Mouse (Mus musculus): ENCODE results near the gene Spi1. TPM values are rescaled to one million over a fixed set of nuclear protein-coding genes. Genes with fewer than 3 reads are reported as not detected.

Spi1 gene
- 3.3 TPM for polyA plus RNA-seq (2014; fragmentation: Illumina TruSeq; extraction: RNeasy Lipid Tissue Mini Kit (QIAGEN cat#74804); ENCODE audit: low read depth, low replicate concordance)

GRCm38 (mm10) chr2:91081775-91082695 lies at the start of gene Spi1:
Spi1 (plus strand) TSS chr2:91082390.

GRCm38 (mm10) chr2:91035385-91035784 lies 46.8 kb upstream of the Spi1 start, which contains the start of gene Rapsn:
Rapsn (plus strand) TSS chr2:91035620.

DNA sequence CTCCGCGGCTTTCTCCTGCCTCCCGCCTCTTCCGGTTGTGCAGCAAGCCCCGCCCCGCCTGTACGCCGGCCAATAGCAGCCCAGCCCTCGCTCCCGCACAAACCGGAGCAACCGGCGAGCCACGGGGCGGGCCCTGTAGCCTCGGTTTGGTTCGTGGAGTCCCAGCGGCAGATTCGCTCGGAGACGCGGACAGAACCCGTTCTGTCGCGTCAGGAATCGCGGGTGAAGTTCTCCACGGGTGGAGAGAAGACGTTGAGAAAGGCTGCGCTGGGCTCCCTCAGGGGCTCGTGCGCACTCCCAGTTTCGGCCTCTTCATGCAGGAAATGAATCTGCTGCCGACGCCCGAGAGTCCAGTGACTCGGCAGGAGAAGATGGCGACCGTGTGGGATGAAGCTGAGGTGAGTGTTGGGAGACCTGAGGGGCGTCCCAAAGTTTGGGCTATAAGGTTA lies 28.2 kb upstream of the Spi1 start, which contains the start of gene Psmc3:
Gene Psmc3, plus strand, starts transcription at position 76 of the 449 bp plus-strand sequence.

DNA sequence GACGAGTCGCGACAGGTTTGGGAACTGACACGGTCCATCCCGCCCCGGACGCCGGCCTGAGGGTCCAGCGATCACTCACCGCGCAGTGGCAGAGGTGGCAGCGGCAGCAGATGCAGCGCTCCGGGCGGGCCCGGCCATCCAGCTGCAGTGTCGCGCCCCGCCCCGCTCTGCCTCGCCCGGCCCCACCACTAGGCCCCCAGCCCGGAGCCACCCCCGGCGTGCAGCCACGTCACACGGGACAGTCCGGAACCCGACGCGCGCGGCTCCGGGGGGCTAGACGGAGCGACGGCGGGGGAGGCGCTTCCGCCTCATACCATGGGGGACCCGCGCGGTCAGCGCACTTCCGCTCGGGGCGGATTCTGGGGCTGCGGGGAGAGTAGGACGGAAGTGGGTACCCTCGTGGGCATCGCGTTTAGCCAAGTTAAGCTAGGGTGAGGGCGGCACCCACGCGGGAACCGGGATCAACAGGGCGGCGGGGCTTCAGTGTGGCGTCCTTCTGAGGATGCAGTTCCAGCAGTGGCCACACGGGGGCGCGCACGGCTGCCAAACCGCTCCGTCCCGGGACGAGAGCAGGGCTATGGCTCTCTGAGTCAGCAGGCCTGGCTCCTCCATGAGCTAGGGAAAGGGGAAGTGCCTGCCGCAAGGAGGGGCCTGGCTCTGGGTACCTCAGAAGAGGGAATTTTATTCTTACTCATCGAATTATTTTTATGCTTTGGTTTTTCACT lies 12.0 kb upstream of the Spi1 start, which contains the start of gene Slc39a13:
Gene Slc39a13, minus strand, starts transcription at position 342 of the 725 bp plus-strand sequence.

GRCm38 (mm10) chr2:91117585-91118275 lies 35.5 kb downstream of the Spi1 start, which contains the start of gene Mybpc3:
Mybpc3 (plus strand) TSS chr2:91118144.

Other genes starting within 250 kb of the Spi1 start
- 537 TPM for gene Mtch2, start 235.2 kb upstream of the Spi1 start, polyA plus RNA-seq (2014; fragmentation: Illumina TruSeq; extraction: RNeasy Lipid Tissue Mini Kit (QIAGEN cat#74804); ENCODE audit: low read depth, low replicate concordance)
- gene C1qtnf4, start 196.5 kb upstream of the Spi1 start, polyA plus RNA-seq (2014; fragmentation: Illumina TruSeq; extraction: RNeasy Lipid Tissue Mini Kit (QIAGEN cat#74804); ENCODE audit: low read depth, low replicate concordance): not detected
- 7.8 TPM for gene Kbtbd4, start 177.7 kb upstream of the Spi1 start, polyA plus RNA-seq (2014; fragmentation: Illumina TruSeq; extraction: RNeasy Lipid Tissue Mini Kit (QIAGEN cat#74804); ENCODE audit: low read depth, low replicate concordance)
- gene Ndufs3, start 177.6 kb upstream of the Spi1 start, polyA plus RNA-seq (2014; fragmentation: Illumina TruSeq; extraction: RNeasy Lipid Tissue Mini Kit (QIAGEN cat#74804); ENCODE audit: low read depth, low replicate concordance): 208 TPM
- 53.5 TPM for gene Celf1, start 142.0 kb upstream of the Spi1 start, polyA plus RNA-seq (2014; fragmentation: Illumina TruSeq; extraction: RNeasy Lipid Tissue Mini Kit (QIAGEN cat#74804); ENCODE audit: low read depth, low replicate concordance)
- gene Rapsn, start 46.8 kb upstream of the Spi1 start, polyA plus RNA-seq (2014; fragmentation: Illumina TruSeq; extraction: RNeasy Lipid Tissue Mini Kit (QIAGEN cat#74804); ENCODE audit: low read depth, low replicate concordance): not detected
- 103 TPM for gene Psmc3, start 28.4 kb upstream of the Spi1 start, polyA plus RNA-seq (2014; fragmentation: Illumina TruSeq; extraction: RNeasy Lipid Tissue Mini Kit (QIAGEN cat#74804); ENCODE audit: low read depth, low replicate concordance)
- gene Slc39a13, start 12.0 kb upstream of the Spi1 start, polyA plus RNA-seq (2014; fragmentation: Illumina TruSeq; extraction: RNeasy Lipid Tissue Mini Kit (QIAGEN cat#74804); ENCODE audit: low read depth, low replicate concordance): 2.2 TPM
- gene Mybpc3, start 35.8 kb downstream of the Spi1 start, polyA plus RNA-seq (2014; fragmentation: Illumina TruSeq; extraction: RNeasy Lipid Tissue Mini Kit (QIAGEN cat#74804); ENCODE audit: low read depth, low replicate concordance): not detected
- gene Madd, start 101.4 kb downstream of the Spi1 start, polyA plus RNA-seq (2014; fragmentation: Illumina TruSeq; extraction: RNeasy Lipid Tissue Mini Kit (QIAGEN cat#74804); ENCODE audit: low read depth, low replicate concordance): 3.0 TPM
- 4.6 TPM for gene Nr1h3, start 120.4 kb downstream of the Spi1 start, polyA plus RNA-seq (2014; fragmentation: Illumina TruSeq; extraction: RNeasy Lipid Tissue Mini Kit (QIAGEN cat#74804); ENCODE audit: low read depth, low replicate concordance)
- gene Acp2, start 120.5 kb downstream of the Spi1 start, polyA plus RNA-seq (2014; fragmentation: Illumina TruSeq; extraction: RNeasy Lipid Tissue Mini Kit (QIAGEN cat#74804); ENCODE audit: low read depth, low replicate concordance): 34.1 TPM
- 8.6 TPM for gene Ddb2, start 154.6 kb downstream of the Spi1 start, polyA plus RNA-seq (2014; fragmentation: Illumina TruSeq; extraction: RNeasy Lipid Tissue Mini Kit (QIAGEN cat#74804); ENCODE audit: low read depth, low replicate concordance)
- 2.7 TPM for gene Pacsin3, start 173.6 kb downstream of the Spi1 start, polyA plus RNA-seq (2014; fragmentation: Illumina TruSeq; extraction: RNeasy Lipid Tissue Mini Kit (QIAGEN cat#74804); ENCODE audit: low read depth, low replicate concordance)
- gene Arfgap2, start 182.6 kb downstream of the Spi1 start, polyA plus RNA-seq (2014; fragmentation: Illumina TruSeq; extraction: RNeasy Lipid Tissue Mini Kit (QIAGEN cat#74804); ENCODE audit: low read depth, low replicate concordance): 23.9 TPM